Mouse (Mus musculus) heart, postnatal 25 days (tissue): ENCODE results near the gene Prr18. TPM values are rescaled to one million over a fixed set of nuclear protein-coding genes. Genes with fewer than 3 reads are reported as not detected.
A peak's percentile ranks its signal among the peaks of the same experiment; 100 is the strongest.

Experiments
- DNase-seq: peaks from one replicate; pipeline ENCODE4 v3.0.0; 2022; ENCODE audit warnings: low spot score
- intact Hi-C: fragments of 180-260 bp; cut with DNase I; formaldehyde crosslinking; loops from one replicate; pipeline ENCODE4 v1.15.1; 2025
- total RNA-seq, 2 experiments: library from RNA; stranded (reverse); gene quantifications; 2 replicates each; pipeline ENCODE4 v1.2.3; 2021

The Prr18 gene
- total RNA-seq, 2 experiments from 2014 or later, result 0.25 to 0.44 TPM

GRCm38 (mm10) chr17:8372286-8373046, 35.2 kb downstream of the Prr18 start:
- intact Hi-C loops, result loop anchor here (1.0 to 10.0 kb wide), 3 partner anchors 60 to 178 kb away; partner anchors contain the start of gene Sft2d1
- peak; percentile 37 for DNase-seq

GRCm38 (mm10) chr17:8377298-8377697, 40.0 kb downstream of the Prr18 start:
- intact Hi-C loops, result loop anchor here (10.0 kb wide), 1 partner anchor 182 kb away; no protein-coding TSS in a partner anchor

GRCm38 (mm10) chr17:8385441-8385840, 48.2 kb downstream of the Prr18 start:
- DNase-seq, result no peak
- intact Hi-C loops, result no loop called here

More at GRCm38 (mm10) chr17:8377298-8377697, 40.0 kb downstream of the Prr18 start:
- no peak for DNase-seq

GRCm38 (mm10) chr17:8388463-8388862, 51.2 kb downstream of the Prr18 start:
- intact Hi-C loops, result no loop called here
- DNase-seq, result no peak

GRCm38 (mm10) chr17:8388990-8389789, 51.9 kb downstream of the Prr18 start:
- no peak for DNase-seq
- intact Hi-C loops, result no loop called here

- DNase-seq, result no peak
- intact Hi-C loops, result no loop called here
Observed at GRCm38 (mm10) chr17:8389790-8390095, 52.5 kb downstream of the Prr18 start.

- no peak for DNase-seq
- intact Hi-C loops, result no loop called here
Observed at GRCm38 (mm10) chr17:8390487-8390886, 53.2 kb downstream of the Prr18 start.

Other genes starting within 250 kb of the Prr18 start
- gene Gm49673, start 189.7 kb upstream of the Prr18 start, total RNA-seq, result not detected
- gene Rnaset2a, start 189.4 kb upstream of the Prr18 start, total RNA-seq, result 10 to 100 TPM; 20.2 to 25.2 TPM
- gene Fgfr1op, start 172.0 kb upstream of the Prr18 start, total RNA-seq, result 10 to 100 TPM; 12.3 to 13.8 TPM
- gene Ccr6, start 101.4 kb upstream of the Prr18 start, total RNA-seq, result not detected
- 100 to 1,000 TPM; 784 to 801 TPM for gene Mpc1, start 54.6 kb upstream of the Prr18 start, total RNA-seq
- gene Sft2d1, start 26.4 kb upstream of the Prr18 start, total RNA-seq, result 10 to 100 TPM; 15.9 to 17.6 TPM
- gene T2, start 18.5 kb downstream of the Prr18 start, total RNA-seq, result under 1 TPM; 0.31 to 0.47 TPM
- not detected for gene T, start 97.0 kb downstream of the Prr18 start, total RNA-seq
- 1 to 10 TPM; 2.5 to 4.5 TPM for gene Pde10a, start 187.9 kb downstream of the Prr18 start, total RNA-seq
- gene Gm17087, start 229.5 kb downstream of the Prr18 start, total RNA-seq, result not detected